Mouse (Mus musculus) G1E (cell line): Measurements from ENCODE around the gene Gca. TPM values are rescaled to one million over a fixed set of nuclear protein-coding genes. Genes with fewer than 3 reads are reported as not detected.
A peak's percentile ranks its signal among the peaks of the same experiment; 100 is the strongest.

Source experiments
- ATAC-seq: 2 replicates; pipeline ENCODE4 v1.8.0; 2016; ENCODE audit warnings: mild to moderate bottlenecking; ENCODE audit not compliant: insufficient number of reproducible peaks, poor library complexity, low FRiP score, severe bottlenecking; ENCODE audit errors: extremely low read depth
- DNase-seq: peaks from one replicate; pipeline ENCODE4 v3.0.0; 2012; ENCODE audit warnings: low spot score
- H3K27me3 ChIP-seq: 2 replicates; pipeline ENCODE4 v1.6.1; 2012; ENCODE audit warnings: mild to moderate bottlenecking, low read length, inconsistent platforms; ENCODE audit not compliant: insufficient read depth
- H3K36me3 ChIP-seq: replicated peaks from 2 replicates; pipeline ENCODE3; 2012; ENCODE audit warnings: mild to moderate bottlenecking, inconsistent platforms
- H3K4me1 ChIP-seq: 2 replicates; pipeline ENCODE4 v1.6.1; 2012; ENCODE audit warnings: low read depth, low read length, inconsistent platforms, mixed read lengths; ENCODE audit not compliant: insufficient read depth
- H3K4me3 ChIP-seq: 2 replicates; pipeline ENCODE4 v1.5.1; 2012; ENCODE audit warnings: low read depth, mild to moderate bottlenecking, inconsistent platforms, low read length, moderate library complexity, mixed read lengths
- H3K9me3 ChIP-seq: replicated peaks from 2 replicates; pipeline ENCODE4 v1.6.1; 2012; ENCODE audit warnings: inconsistent platforms
- CTCF ChIP-seq: IDR thresholded peaks from 2 replicates; pipeline ENCODE4 v1.5.1; 2012; ENCODE audit warnings: low read depth, low read length, inconsistent platforms, mixed read lengths
- GATA1 ChIP-seq: IDR thresholded peaks from 2 replicates; pipeline ENCODE4 v1.6.1; 2012; ENCODE audit warnings: borderline replicate concordance, low read length, inconsistent platforms, mixed read lengths
- GATA2 ChIP-seq: IDR thresholded peaks from 2 replicates; pipeline ENCODE4 v1.6.1; 2012; ENCODE audit warnings: low read depth, low read length, inconsistent platforms, borderline replicate concordance
- POLR2AphosphoS5 ChIP-seq: IDR thresholded peaks from 2 replicates; pipeline ENCODE4 v1.6.1; 2012; ENCODE audit warnings: low read depth, low read length, inconsistent platforms; ENCODE audit not compliant: insufficient replicate concordance
- TAL1 ChIP-seq: conservative IDR thresholded peaks from 2 replicates; pipeline ENCODE4 v1.6.1; 2012; ENCODE audit warnings: low read depth, low read length, inconsistent platforms, mixed read lengths
- polyA plus RNA-seq: library from polyadenylated mRNA; stranded (reverse); fragments of >175 nt; gene quantifications from 2 replicates; pipeline ENCODE4 v1.2.3, GENCODE M21; 2012
- total RNA-seq, 2 experiments: library from RNA; stranded (forward) in 1 of 2; stranded (reverse) in 1 of 2; fragments of 200-1000 nt in 1 of 2; fragments of >200 nt in 1 of 2; fragmentation: Nextera tagmentation in 1 of 2; gene quantifications; 2 replicates each; pipeline ENCODE4 v1.2.3; 2014 to 2017

Gca gene
- total and polyA plus RNA-seq, 3 experiments, result 0.90 to 38.0 (median 4.3) TPM

- Histone ChIP-seq H3K4me3 (peak overlapping the region; percentile 96; the same call in 1 of the 2 replicates), H3K27me3 (no peaks in the 10 kb centered on the region), H3K4me1 (peaks cover 17% of the 10 kb centered on the region), H3K9me3 (no peaks in the 10 kb centered on the region), H3K36me3 (no peaks in the 10 kb centered on the region)
- no peak for TF ChIP-seq GATA1
- TF ChIP-seq CTCF, result no peak
- no peak for TF ChIP-seq TAL1
- no peak for TF ChIP-seq GATA2
- no peak for TF ChIP-seq POLR2AphosphoS5
- ATAC-seq (no peak), DNase-seq (no peak)
These were observed 754 bp downstream of the Gca start for GRCm38 (mm10) chr2:62664839-62665238.

GRCm38 (mm10) chr2:62665536-62665935 is 1.5 kb downstream of the Gca start:
- ATAC-seq (no peak), DNase-seq (no peak)
- no peaks in the 10 kb centered on the region for H3K36me3 ChIP-seq
- H3K9me3 ChIP-seq, result no peaks in the 10 kb centered on the region
- no peak overlapping the region for H3K4me3 ChIP-seq
- no peaks in the 10 kb centered on the region for H3K27me3 ChIP-seq
- no peak for TF ChIP-seq GATA2
- TF ChIP-seq TAL1, result no peak
- TF ChIP-seq POLR2AphosphoS5, result no peak
- TF ChIP-seq CTCF, result no peak
- no peak for TF ChIP-seq GATA1
- peaks cover 19% of the 10 kb centered on the region for H3K4me1 ChIP-seq

- ATAC-seq (no peak), DNase-seq (no peak)
- TF ChIP-seq POLR2AphosphoS5 (no peak), TAL1 (no peak), CTCF (no peak), GATA2 (no peak), GATA1 (no peak)
- Histone ChIP-seq H3K4me1 (peaks cover 10% of the 10 kb centered on the region), H3K36me3 (peaks cover 4% of the 10 kb centered on the region), H3K27me3 (no peaks in the 10 kb centered on the region), H3K9me3 (no peaks in the 10 kb centered on the region), H3K4me3 (no peak overlapping the region)
These were observed 5.8 kb downstream of the Gca start for GRCm38 (mm10) chr2:62669848-62670247.

- no peak for DNase-seq
- no peaks in the 10 kb centered on the region for H3K27me3 ChIP-seq
- ATAC-seq, result no peak; the same call in 1 of the 2 replicates
- peaks cover 7% of the 10 kb centered on the region; the same call in 1 of the 2 replicates for H3K4me1 ChIP-seq
- TF ChIP-seq GATA1 (no peak), GATA2 (no peak), POLR2AphosphoS5 (no peak)
- H3K36me3 ChIP-seq, result peaks cover 4% of the 10 kb centered on the region
- no peaks in the 10 kb centered on the region for H3K9me3 ChIP-seq
- no peak overlapping the region for H3K4me3 ChIP-seq
These were observed 6.2 kb downstream of the Gca start for GRCm38 (mm10) chr2:62670301-62670700.

DNA sequence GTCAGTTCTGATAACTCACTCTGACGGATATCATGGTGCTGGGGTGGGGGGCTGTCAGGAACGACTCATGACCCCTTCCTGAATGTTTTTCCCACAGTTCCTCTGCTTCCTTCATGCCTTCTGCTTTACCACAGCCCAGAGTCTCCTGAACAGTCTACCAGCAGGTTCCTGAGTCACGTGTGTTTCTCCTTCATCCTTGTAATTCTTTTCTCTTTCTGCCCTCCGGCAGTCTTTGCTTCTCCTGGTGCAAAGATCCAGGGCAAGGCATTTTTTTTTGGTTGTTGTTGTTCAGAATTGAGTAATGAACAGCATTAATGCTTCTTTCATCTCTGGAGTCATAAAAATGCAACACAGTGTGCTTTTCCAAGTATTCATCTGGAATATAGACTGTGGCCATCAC is 6.7 kb downstream of the Gca start:
- no peak for ATAC-seq
- H3K4me3 ChIP-seq, result no peak overlapping the region
- H3K4me1 ChIP-seq, result peaks cover 7% of the 10 kb centered on the region; the same call in 1 of the 2 replicates
- no peak for DNase-seq
- no peaks in the 10 kb centered on the region for H3K27me3 ChIP-seq
- no peaks in the 10 kb centered on the region for H3K9me3 ChIP-seq
- H3K36me3 ChIP-seq, result peaks cover 4% of the 10 kb centered on the region
- TF ChIP-seq GATA2 (no peak), CTCF (no peak), TAL1 (no peak), POLR2AphosphoS5 (no peak), GATA1 (no peak)

DNA sequence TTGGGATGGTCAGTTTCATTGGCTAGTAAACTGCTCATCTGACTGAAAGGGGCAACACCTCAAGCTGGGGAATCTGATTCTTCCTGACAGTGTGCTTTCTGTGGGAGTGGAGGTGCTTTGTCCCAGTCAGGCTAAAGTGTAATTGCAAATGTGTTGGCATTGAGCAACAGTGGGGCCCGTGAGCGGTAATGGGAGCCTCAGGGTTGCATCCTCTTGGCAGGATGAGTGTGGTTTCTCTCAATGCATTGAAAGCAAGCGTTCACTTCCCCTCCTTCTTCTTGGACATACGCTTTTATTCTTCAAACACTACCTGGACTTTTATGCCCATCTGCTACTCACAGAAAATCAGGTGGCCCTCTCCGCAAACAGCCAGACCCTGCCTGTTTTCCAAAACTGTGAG is 8.7 kb downstream of the Gca start:
- Histone ChIP-seq H3K9me3 (no peaks in the 10 kb centered on the region), H3K4me1 (peaks cover 7% of the 10 kb centered on the region; the same call in 1 of the 2 replicates), H3K4me3 (no peak overlapping the region), H3K36me3 (peaks cover 4% of the 10 kb centered on the region), H3K27me3 (no peaks in the 10 kb centered on the region)
- TF ChIP-seq GATA1, result no peak
- no peak for TF ChIP-seq TAL1
- no peak for TF ChIP-seq POLR2AphosphoS5
- TF ChIP-seq GATA2, result no peak
- TF ChIP-seq CTCF, result no peak
- ATAC-seq (no peak), DNase-seq (no peak)

DNA sequence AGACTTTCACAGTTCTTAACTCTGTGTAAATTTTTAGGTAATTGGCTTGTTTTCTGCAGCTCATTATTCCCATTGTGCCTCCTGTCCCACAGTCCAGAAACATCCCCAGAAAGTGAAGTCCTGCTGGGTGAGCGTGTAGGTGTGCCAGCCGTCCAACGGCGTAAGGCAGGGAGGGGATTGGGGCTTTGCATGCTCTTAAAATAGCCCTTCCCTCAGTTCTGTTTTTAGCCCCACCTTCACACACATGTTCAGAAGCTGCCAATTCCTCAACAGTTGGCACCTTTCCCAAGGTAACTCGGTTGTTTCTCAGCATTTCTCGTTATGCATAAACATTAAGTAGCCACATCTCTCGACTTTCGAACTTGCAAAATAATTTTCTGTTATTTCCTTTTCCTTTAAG is 17.6 kb downstream of the Gca start:
- H3K4me1 ChIP-seq, result peaks cover 11% of the 10 kb centered on the region
- no peak for ATAC-seq
- no peak for TF ChIP-seq CTCF
- TF ChIP-seq GATA2, result no peak
- TF ChIP-seq TAL1, result no peak
- no peak for TF ChIP-seq GATA1
- no peak for TF ChIP-seq POLR2AphosphoS5
- H3K27me3 ChIP-seq, result no peaks in the 10 kb centered on the region
- H3K9me3 ChIP-seq, result no peaks in the 10 kb centered on the region
- no peak for DNase-seq
- no peak overlapping the region for H3K4me3 ChIP-seq
- peaks cover 5% of the 10 kb centered on the region for H3K36me3 ChIP-seq
